Mouse (Mus musculus) central nervous system, embryonic 14 days (tissue): ENCODE measurements around the gene Cmah. TPM values are rescaled to one million over a fixed set of nuclear protein-coding genes. Genes with fewer than 3 reads are reported as not detected.

Source experiments
- polyA plus RNA-seq: library from polyadenylated mRNA; depleted of rRNA; stranded (reverse); fragments of >200 nt; gene quantifications from 2 replicates; pipeline ENCODE4 v1.2.3, GENCODE M21; 2012; rRNA removed

Gene Cmah
- 0.11 and 0.15 TPM in 2 replicates for polyA plus RNA-seq

DNA sequence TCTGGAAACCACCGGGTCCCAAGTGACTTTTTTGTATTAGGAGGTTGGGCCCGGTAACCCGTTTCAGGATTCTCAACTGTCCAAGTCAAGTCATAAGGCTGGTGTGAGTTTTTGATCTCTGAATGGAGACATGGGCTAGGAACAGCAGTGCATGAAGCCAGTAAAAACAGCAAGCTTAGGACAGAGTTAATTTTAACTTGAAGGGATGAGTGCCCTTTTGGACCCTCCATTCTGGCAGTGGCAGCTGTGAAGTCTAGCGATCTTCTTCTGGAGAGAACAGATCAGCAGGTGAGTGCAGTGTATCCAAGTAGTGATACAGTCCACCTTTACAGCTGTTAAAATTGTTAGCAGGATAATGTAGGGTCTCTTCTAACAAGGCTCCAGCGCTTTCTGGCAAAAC lies at the start of gene Cmah:
Gene Cmah (plus strand): TSS at position 204 of the 400 bp plus-strand sequence.

GRCm38 (mm10) chr13:24280439-24281431 lies 46.5 kb upstream of the Cmah start, which contains the start of gene Carmil1:
Gene Carmil1 (minus strand): TSS chr13:24280795.

Other genes starting within 250 kb of the Cmah start
- gene Carmil1, start 46.6 kb upstream of the Cmah start, polyA plus RNA-seq = 15.0 and 15.6 TPM in 2 replicates